Mouse (Mus musculus): Measurements from ENCODE around the gene Fbxl17. TPM values are rescaled to one million over a fixed set of nuclear protein-coding genes. Genes with fewer than 3 reads are reported as not detected.

The Fbxl17 gene
- polyA plus RNA-seq, 1 experiment from 2014 or later, result 8.9 TPM

DNA sequence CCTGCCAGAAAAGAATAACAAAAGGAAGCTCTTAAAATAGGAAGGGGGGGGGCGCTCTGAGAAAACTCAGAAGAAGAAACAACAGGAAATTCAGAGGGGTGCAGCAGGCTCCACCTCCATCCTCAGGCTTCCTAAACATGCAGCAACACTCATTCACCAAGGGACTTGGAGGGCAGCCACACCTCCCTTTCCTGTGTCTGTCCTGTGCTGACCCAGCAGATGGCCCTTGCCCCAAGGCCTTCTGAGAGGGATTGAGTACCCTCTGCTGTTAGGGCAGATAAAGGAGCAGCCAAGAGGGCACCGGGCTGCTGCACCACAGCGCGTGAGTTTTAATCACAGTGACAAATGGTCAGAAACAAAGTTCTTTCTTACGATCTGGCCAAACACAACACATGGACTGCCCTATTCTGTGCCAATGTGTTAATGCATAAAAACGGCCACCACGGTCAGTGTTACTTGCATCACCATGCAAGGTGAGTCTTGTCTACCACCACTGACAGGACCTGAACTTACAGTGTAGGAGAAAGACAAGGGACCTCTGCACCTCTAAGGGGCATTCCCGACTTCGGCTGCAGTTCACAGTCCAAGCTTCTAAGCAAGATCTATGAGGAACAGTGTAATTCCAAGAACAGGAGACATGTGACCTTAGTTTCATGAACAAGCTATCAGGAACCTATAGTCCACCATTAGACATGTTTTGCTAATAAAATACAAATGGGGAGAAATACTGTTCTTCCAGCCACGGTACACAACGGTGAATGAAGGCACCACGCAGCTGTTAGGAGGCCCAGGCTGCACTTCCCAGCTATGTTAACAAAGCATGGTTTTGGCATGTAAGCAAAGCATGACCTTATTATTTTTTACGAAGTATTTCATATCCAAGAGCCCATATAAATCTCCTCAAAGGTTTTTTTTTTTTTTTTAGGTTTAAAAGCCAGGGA, 96.8 kb downstream of the Fbxl17 start:
- Histone ChIP-seq H3K9me3 (replicated peaks; ENCODE audit: control insufficient read depth, low read length) (no peaks in the 10 kb centered on the region), H3K4me2 (ENCODE audit: low read length) (no peak overlapping the region), H3K4me1 (ENCODE audit: control insufficient read depth, insufficient read depth, low read length) (peaks cover 12% of the 10 kb centered on the region), H3K4me3 (ENCODE audit: low read depth, low read length) (no peak overlapping the region), H3K27ac (ENCODE audit: low read depth, low read length) (no peak overlapping the region), H3K27me3 (replicated peaks; ENCODE audit: control insufficient read depth, insufficient read depth, low read length) (no peaks in the 10 kb centered on the region), H3K9ac (ENCODE audit: low read length) (no peak overlapping the region), H3K36me3 (ENCODE audit: control insufficient read depth, insufficient read depth, low read length) (no peaks in the 10 kb centered on the region)
- DNase-seq (ENCODE audit: low spot score), result no peak
- no peak for ATAC-seq
- WGBS, result 83% methylated on average over 13 of the region's 13 CpGs

DNA sequence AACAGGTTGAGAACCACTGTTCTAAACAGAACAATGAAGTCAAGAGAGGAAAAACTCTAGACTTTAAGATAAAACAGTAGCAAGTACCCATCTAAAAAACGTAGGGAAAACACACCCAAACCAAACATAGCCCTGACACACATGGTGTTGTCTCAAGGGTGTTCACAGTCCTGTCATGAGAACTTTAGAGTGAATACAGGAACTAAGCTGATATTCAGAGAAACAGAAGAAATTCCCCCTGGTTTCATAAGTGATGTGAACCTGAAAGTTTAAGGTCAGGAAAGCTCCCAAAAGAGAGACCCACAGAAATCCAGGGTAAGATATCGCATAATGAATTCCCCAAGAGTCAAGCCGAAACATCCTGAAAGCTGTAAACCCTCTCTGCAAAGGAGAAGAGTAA, 97.6 kb downstream of the Fbxl17 start:
- H3K27me3 ChIP-seq (replicated peaks; ENCODE audit: control insufficient read depth, insufficient read depth, low read length), result no peaks in the 10 kb centered on the region
- H3K9ac ChIP-seq (ENCODE audit: low read length), result no peak overlapping the region
- H3K4me3 ChIP-seq (ENCODE audit: low read depth, low read length), result no peak overlapping the region
- ATAC-seq (no peak), DNase-seq (ENCODE audit: low spot score) (no peak)
- H3K9me3 ChIP-seq (replicated peaks; ENCODE audit: control insufficient read depth, low read length), result no peaks in the 10 kb centered on the region
- no peaks in the 10 kb centered on the region for H3K36me3 ChIP-seq (ENCODE audit: control insufficient read depth, insufficient read depth, low read length)
- no peak overlapping the region for H3K4me2 ChIP-seq (ENCODE audit: low read length)
- WGBS, result 85% methylated on average over 3 of the region's 3 CpGs
- peaks cover 12% of the 10 kb centered on the region for H3K4me1 ChIP-seq (ENCODE audit: control insufficient read depth, insufficient read depth, low read length)
- H3K27ac ChIP-seq (ENCODE audit: low read depth, low read length), result no peak overlapping the region

DNA sequence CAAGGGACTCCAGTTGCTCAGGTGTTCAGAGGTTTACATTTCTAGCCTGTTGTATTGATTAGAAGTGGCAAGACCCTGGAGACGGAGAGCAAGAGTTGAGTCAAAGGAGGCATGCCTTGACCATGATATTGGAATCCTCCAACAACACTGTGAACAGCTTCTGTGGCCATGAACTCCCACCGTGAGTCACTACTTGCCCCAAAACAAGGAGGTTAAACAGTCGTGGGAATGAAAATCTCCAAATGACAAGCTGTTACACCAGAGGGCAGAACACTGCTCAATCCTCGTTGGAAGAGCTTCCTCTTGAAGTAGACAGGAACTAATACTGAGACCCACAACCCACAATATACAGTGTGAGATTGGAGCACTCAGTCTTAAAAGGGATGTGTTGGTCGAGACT, 99.2 kb downstream of the Fbxl17 start:
- Histone ChIP-seq H3K4me2 (ENCODE audit: low read length) (no peak overlapping the region), H3K27ac (ENCODE audit: low read depth, low read length) (no peak overlapping the region), H3K9ac (ENCODE audit: low read length) (no peak overlapping the region), H3K4me1 (ENCODE audit: control insufficient read depth, insufficient read depth, low read length) (peaks cover 12% of the 10 kb centered on the region), H3K36me3 (ENCODE audit: control insufficient read depth, insufficient read depth, low read length) (no peaks in the 10 kb centered on the region), H3K4me3 (ENCODE audit: low read depth, low read length) (no peak overlapping the region), H3K27me3 (replicated peaks; ENCODE audit: control insufficient read depth, insufficient read depth, low read length) (no peaks in the 10 kb centered on the region), H3K9me3 (replicated peaks; ENCODE audit: control insufficient read depth, low read length) (no peaks in the 10 kb centered on the region)
- DNase-seq (ENCODE audit: low spot score) (no peak), ATAC-seq (no peak)
- WGBS, result 91% methylated on average over 5 of the region's 5 CpGs

DNA sequence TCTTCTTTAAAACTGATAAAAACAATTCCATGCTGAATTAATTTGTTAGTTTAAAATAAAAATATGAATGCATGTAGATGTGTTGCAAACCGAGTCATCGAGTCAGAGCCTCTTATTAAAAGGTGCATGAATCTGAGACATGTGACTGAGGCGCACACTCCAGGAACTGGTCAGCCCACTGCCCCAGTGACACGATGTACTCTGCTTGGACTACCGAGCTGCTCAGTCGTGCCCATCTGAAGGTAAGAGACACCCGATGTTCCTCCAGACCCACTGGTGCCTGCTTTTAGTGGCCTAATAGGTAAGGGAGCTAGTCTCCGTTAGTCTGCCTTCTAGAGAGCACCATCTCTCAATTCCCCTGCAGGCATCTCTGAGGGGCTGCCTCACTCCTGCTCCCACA, 100.0 kb downstream of the Fbxl17 start:
- H3K27me3 ChIP-seq (replicated peaks; ENCODE audit: control insufficient read depth, insufficient read depth, low read length), result no peaks in the 10 kb centered on the region
- ATAC-seq, result no peak
- 94% methylated on average over 8 of the region's 8 CpGs for WGBS
- H3K4me1 ChIP-seq (ENCODE audit: control insufficient read depth, insufficient read depth, low read length), result peaks cover 8% of the 10 kb centered on the region
- no peak overlapping the region for H3K4me3 ChIP-seq (ENCODE audit: low read depth, low read length)
- DNase-seq (ENCODE audit: low spot score), result no peak
- H3K9me3 ChIP-seq (replicated peaks; ENCODE audit: control insufficient read depth, low read length), result no peaks in the 10 kb centered on the region
- no peak overlapping the region for H3K27ac ChIP-seq (ENCODE audit: low read depth, low read length)
- H3K36me3 ChIP-seq (ENCODE audit: control insufficient read depth, insufficient read depth, low read length), result no peaks in the 10 kb centered on the region
- no peak overlapping the region for H3K4me2 ChIP-seq (ENCODE audit: low read length)
- H3K9ac ChIP-seq (ENCODE audit: low read length), result no peak overlapping the region

DNA sequence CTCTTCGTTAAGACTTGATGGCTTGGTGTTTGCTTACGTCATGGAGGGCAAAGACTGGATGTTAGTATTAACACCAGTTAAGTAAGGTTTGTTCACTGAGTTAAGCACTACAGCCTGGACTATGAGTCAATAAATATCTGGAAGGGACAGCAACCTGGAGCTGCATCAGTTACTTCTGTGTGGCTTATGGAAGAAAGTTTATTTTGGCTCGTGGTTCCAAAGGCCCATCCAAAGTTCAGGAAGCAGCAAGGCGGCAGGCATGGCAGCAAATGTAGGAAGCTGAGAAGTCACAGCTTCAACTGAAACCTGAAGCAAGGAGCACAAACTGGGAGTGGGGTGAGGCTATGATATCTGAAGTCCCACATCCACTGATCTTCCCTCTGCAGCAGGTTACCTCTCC, 108.3 kb downstream of the Fbxl17 start:
- ATAC-seq (no peak), DNase-seq (ENCODE audit: low spot score) (no peak)
- Histone ChIP-seq H3K9ac (ENCODE audit: low read length) (no peak overlapping the region), H3K36me3 (ENCODE audit: control insufficient read depth, insufficient read depth, low read length) (no peaks in the 10 kb centered on the region), H3K4me2 (ENCODE audit: low read length) (no peak overlapping the region), H3K27ac (ENCODE audit: low read depth, low read length) (no peak overlapping the region), H3K27me3 (replicated peaks; ENCODE audit: control insufficient read depth, insufficient read depth, low read length) (no peaks in the 10 kb centered on the region), H3K4me3 (ENCODE audit: low read depth, low read length) (no peak overlapping the region), H3K9me3 (replicated peaks; ENCODE audit: control insufficient read depth, low read length) (no peaks in the 10 kb centered on the region), H3K4me1 (ENCODE audit: control insufficient read depth, insufficient read depth, low read length) (no peaks in the 10 kb centered on the region)
- WGBS, result 70% methylated on average over 4 of the region's 4 CpGs

DNA sequence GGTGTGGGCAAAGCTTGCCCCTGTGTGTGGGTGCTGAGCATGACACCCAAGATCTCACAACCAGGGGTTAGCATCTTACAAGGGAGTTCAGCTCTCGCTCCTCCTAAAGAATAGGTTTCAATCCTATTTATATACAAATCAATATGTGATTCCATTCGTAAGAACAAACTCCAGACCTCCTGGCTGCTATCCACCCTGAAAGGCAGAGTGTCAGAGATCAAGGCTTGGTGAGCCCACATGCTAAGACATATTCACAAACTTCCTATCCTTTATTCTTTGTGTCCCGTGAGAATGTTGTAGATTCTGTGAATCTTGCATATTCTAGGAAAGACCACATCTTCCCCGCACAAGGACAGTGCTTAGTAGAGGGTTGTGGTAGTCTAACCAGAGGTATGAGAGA, 108.9 kb downstream of the Fbxl17 start:
- Histone ChIP-seq H3K36me3 (ENCODE audit: control insufficient read depth, insufficient read depth, low read length) (no peaks in the 10 kb centered on the region), H3K4me2 (ENCODE audit: low read length) (no peak overlapping the region), H3K27me3 (replicated peaks; ENCODE audit: control insufficient read depth, insufficient read depth, low read length) (no peaks in the 10 kb centered on the region), H3K4me3 (ENCODE audit: low read depth, low read length) (no peak overlapping the region), H3K4me1 (ENCODE audit: control insufficient read depth, insufficient read depth, low read length) (no peaks in the 10 kb centered on the region), H3K9ac (ENCODE audit: low read length) (no peak overlapping the region), H3K9me3 (replicated peaks; ENCODE audit: control insufficient read depth, low read length) (no peaks in the 10 kb centered on the region), H3K27ac (ENCODE audit: low read depth, low read length) (no peak overlapping the region)
- no peak for ATAC-seq
- DNase-seq (ENCODE audit: low spot score), result no peak
- WGBS, result 81% methylated on average over 4 of the region's 4 CpGs

DNA sequence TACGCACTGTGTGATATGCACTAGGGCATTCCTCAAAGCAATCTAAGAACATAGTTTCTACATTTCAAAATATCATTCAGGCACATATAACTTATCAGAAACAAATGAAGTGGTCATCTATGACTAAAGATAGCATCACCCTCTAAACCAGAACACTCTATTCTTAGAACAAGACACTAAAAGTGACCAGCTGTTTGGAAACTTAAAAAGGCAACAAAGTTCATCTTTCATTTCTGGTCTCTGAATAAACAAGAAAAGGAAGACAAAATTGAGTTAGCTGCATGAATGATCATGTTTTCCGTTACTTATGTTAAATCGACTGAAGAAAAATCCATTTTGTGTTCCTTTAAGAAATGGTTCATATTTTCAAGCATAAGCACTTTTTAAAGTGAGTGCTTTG, 128.8 kb downstream of the Fbxl17 start:
- Histone ChIP-seq H3K9me3 (replicated peaks; ENCODE audit: control insufficient read depth, low read length) (peaks cover 4% of the 10 kb centered on the region; the same call in 1 of the 2 replicates), H3K4me2 (ENCODE audit: low read length) (no peak overlapping the region), H3K27me3 (replicated peaks; ENCODE audit: control insufficient read depth, insufficient read depth, low read length) (no peaks in the 10 kb centered on the region), H3K27ac (ENCODE audit: low read depth, low read length) (no peak overlapping the region), H3K4me3 (ENCODE audit: low read depth, low read length) (no peak overlapping the region), H3K4me1 (ENCODE audit: control insufficient read depth, insufficient read depth, low read length) (peaks cover 4% of the 10 kb centered on the region), H3K36me3 (ENCODE audit: control insufficient read depth, insufficient read depth, low read length) (no peaks in the 10 kb centered on the region), H3K9ac (ENCODE audit: low read length) (no peak overlapping the region)
- ATAC-seq (no peak), DNase-seq (ENCODE audit: low spot score) (no peak)
- WGBS, result 88% methylated on average over 3 of the region's 3 CpGs

DNA sequence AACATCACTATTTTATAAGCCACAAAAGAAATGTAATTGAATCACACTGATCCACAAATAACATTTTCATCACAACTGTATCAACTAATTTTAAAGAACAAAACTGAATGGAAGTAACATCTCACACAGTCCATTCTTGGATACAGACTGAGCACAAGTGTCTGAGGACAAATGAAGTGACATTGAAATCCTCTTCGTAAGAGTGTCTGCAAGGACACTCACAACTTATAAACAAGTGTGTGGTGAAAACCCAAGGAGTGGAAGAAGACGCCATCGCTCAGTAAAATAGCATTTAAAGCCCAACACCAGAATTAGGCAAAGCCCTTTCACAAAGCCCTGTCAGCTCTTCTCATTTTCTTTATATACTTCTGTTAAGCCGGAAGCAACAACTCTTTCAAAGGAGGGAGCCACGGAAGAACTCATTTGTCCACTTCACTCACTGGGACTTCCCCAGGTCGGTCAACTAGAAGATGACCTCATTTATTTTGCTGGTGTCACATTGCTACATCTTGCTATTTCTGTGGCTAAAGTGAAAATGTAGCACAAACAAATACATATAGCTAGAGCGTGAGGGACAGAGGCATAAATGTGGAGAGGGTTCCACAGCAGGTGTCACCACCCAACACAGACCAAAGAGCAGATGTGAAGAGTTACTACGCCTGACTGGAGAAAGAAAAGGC, 130.0 kb downstream of the Fbxl17 start:
- Histone ChIP-seq H3K27me3 (replicated peaks; ENCODE audit: control insufficient read depth, insufficient read depth, low read length) (no peaks in the 10 kb centered on the region), H3K9ac (ENCODE audit: low read length) (no peak overlapping the region), H3K9me3 (replicated peaks; ENCODE audit: control insufficient read depth, low read length) (no peaks in the 10 kb centered on the region), H3K4me3 (ENCODE audit: low read depth, low read length) (no peak overlapping the region), H3K36me3 (ENCODE audit: control insufficient read depth, insufficient read depth, low read length) (no peaks in the 10 kb centered on the region), H3K4me1 (ENCODE audit: control insufficient read depth, insufficient read depth, low read length) (peaks cover 5% of the 10 kb centered on the region), H3K4me2 (ENCODE audit: low read length) (no peak overlapping the region), H3K27ac (ENCODE audit: low read depth, low read length) (no peak overlapping the region)
- no peak for DNase-seq (ENCODE audit: low spot score)
- WGBS, result 70% methylated on average over 8 of the region's 8 CpGs
- ATAC-seq, result no peak

DNA sequence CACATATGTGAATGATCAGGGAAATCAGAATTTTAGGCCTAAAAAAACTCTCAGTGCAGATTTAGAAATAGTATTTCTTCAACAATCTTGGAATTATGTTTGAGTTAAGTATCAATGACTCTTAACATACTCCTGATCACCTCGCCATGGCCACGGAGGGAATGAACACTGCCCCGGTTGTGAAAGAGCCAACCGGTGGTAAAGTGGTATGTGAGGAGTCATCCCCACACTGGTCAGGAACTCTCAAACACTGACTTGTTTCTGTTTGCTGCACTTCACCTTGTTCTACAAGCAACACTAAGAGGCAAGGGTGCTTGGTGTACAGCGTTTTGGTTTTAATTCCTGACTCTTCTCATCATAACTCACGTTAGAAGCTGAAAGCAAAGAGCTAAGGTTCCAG, 132.3 kb downstream of the Fbxl17 start:
- DNase-seq (ENCODE audit: low spot score) (no peak), ATAC-seq (no peak)
- no peaks in the 10 kb centered on the region for H3K36me3 ChIP-seq (ENCODE audit: control insufficient read depth, insufficient read depth, low read length)
- no peaks in the 10 kb centered on the region for H3K27me3 ChIP-seq (replicated peaks; ENCODE audit: control insufficient read depth, insufficient read depth, low read length)
- 90% methylated on average over 6 of the region's 6 CpGs for WGBS
- H3K4me3 ChIP-seq (ENCODE audit: low read depth, low read length), result no peak overlapping the region
- no peak overlapping the region for H3K4me2 ChIP-seq (ENCODE audit: low read length)
- no peak overlapping the region for H3K27ac ChIP-seq (ENCODE audit: low read depth, low read length)
- H3K9me3 ChIP-seq (replicated peaks; ENCODE audit: control insufficient read depth, low read length), result no peaks in the 10 kb centered on the region
- no peak overlapping the region for H3K9ac ChIP-seq (ENCODE audit: low read length)
- peaks cover 5% of the 10 kb centered on the region for H3K4me1 ChIP-seq (ENCODE audit: control insufficient read depth, insufficient read depth, low read length)
